Mouse (Mus musculus) liver, embryonic 14.5 days (tissue): ENCODE measurements around the gene Synm.

ENCODE experiments used
- CTCF ChIP-seq: IDR thresholded peaks from 2 replicates; pipeline ENCODE4 v1.5.1; 2016; ENCODE audit warnings: antibody characterized with exemption, low read depth, control low read depth
- EP300 ChIP-seq: IDR thresholded peaks from 2 replicates; pipeline ENCODE4 v1.6.1; 2016; ENCODE audit warnings: antibody characterized with exemption, low read depth

- TF ChIP-seq CTCF = no peak
- no peak for TF ChIP-seq EP300
Observed at GRCm38 (mm10) chr7:67800547-67800946, 41.0 kb upstream of the Synm start.
